Mouse (Mus musculus) hindbrain, postnatal 0 days (tissue): ENCODE results near the gene Svs5. TPM values are rescaled to one million over a fixed set of nuclear protein-coding genes. Genes with fewer than 3 reads are reported as not detected.

ENCODE experiments used
- ATAC-seq: fragments of 200-750 bp; cut with Nextera tagmentation; 2 replicates; pipeline ENCODE4 v1.8.0; 2017; ENCODE audit warnings: mild to moderate bottlenecking, moderate TSS enrichment, moderate library complexity
- DNase-seq: peaks from one replicate; pipeline ENCODE4 v3.0.0-alpha.2; 2015; ENCODE audit warnings: low spot score
- H3K27ac ChIP-seq: fragments of 300-500 bp; sonication (generic); 2 replicates; pipeline ENCODE4 v1.5.1; 2014; ENCODE audit warnings: mild to moderate bottlenecking
- H3K27me3 ChIP-seq: fragments of 300-500 bp; sonication (generic); 2 replicates; pipeline ENCODE4 v1.6.1; 2014; ENCODE audit warnings: low read length, mixed read lengths; ENCODE audit not compliant: insufficient read depth
- H3K36me3 ChIP-seq: fragments of 300-500 bp; sonication (generic); 2 replicates; pipeline ENCODE4 v1.6.1; 2014; ENCODE audit warnings: low read length, mixed read lengths; ENCODE audit not compliant: insufficient read depth
- H3K4me1 ChIP-seq: fragments of 300-500 bp; sonication (generic); 2 replicates; pipeline ENCODE4 v1.6.1; 2014; ENCODE audit warnings: antibody characterized with exemption, low read length, mixed read lengths; ENCODE audit not compliant: insufficient read depth
- H3K4me2 ChIP-seq: fragments of 300-500 bp; sonication (generic); 2 replicates; pipeline ENCODE4 v1.6.1; 2014; ENCODE audit warnings: low read depth, mild to moderate bottlenecking, low read length, moderate library complexity, mixed read lengths
- H3K4me3 ChIP-seq: fragments of 300-500 bp; sonication (generic); 2 replicates; pipeline ENCODE4 v1.5.1; 2014; ENCODE audit warnings: low read length
- H3K9ac ChIP-seq: fragments of 300-500 bp; sonication (generic); replicated peaks from 2 replicates; pipeline ENCODE4 v1.6.1; 2014; ENCODE audit warnings: mild to moderate bottlenecking, low read length, moderate library complexity, mixed read lengths
- H3K9me3 ChIP-seq: fragments of 300-500 bp; sonication (generic); 2 replicates; pipeline ENCODE4 v1.6.1; 2016; ENCODE audit warnings: low read length, mixed read lengths
- CTCF ChIP-seq: IDR thresholded peaks from 2 replicates; pipeline ENCODE4 v1.5.1; 2016; ENCODE audit warnings: antibody characterized with exemption, control low read depth, low read depth
- WGBS: fragments of 180-500 bp; shearing (Covaris S2); extraction: QIAGEN DNeasy Blood & Tissue Kit; methylation state at CpG from one replicate; pipeline ENCODE4 v1.1.7; 2014; 5-methylcytosine and 5-hydroxymethylcytosine counted together
- microRNA-seq, 2 experiments: library from miRNA; unstranded; fragments of <30 nt; microRNA quantifications; one replicate each; pipeline ENCODE4; 2016
- polyA plus RNA-seq: library from polyadenylated mRNA; unstranded; fragments of >200 nt; fragmentation: Nextera tagmentation; extraction: Ambion mirVana; gene quantifications from 2 replicates; pipeline ENCODE4 v1.2.1, GENCODE M21; 2015
- total RNA-seq: library from RNA; depleted of rRNA; stranded (reverse); fragments of >200 nt; gene quantifications from 2 replicates; pipeline ENCODE4 v1.2.3, GENCODE M21; 2014; rRNA removed

The Svs5 gene
- total and polyA plus RNA-seq, 2 experiments from 2014 or later: not detected

DNA sequence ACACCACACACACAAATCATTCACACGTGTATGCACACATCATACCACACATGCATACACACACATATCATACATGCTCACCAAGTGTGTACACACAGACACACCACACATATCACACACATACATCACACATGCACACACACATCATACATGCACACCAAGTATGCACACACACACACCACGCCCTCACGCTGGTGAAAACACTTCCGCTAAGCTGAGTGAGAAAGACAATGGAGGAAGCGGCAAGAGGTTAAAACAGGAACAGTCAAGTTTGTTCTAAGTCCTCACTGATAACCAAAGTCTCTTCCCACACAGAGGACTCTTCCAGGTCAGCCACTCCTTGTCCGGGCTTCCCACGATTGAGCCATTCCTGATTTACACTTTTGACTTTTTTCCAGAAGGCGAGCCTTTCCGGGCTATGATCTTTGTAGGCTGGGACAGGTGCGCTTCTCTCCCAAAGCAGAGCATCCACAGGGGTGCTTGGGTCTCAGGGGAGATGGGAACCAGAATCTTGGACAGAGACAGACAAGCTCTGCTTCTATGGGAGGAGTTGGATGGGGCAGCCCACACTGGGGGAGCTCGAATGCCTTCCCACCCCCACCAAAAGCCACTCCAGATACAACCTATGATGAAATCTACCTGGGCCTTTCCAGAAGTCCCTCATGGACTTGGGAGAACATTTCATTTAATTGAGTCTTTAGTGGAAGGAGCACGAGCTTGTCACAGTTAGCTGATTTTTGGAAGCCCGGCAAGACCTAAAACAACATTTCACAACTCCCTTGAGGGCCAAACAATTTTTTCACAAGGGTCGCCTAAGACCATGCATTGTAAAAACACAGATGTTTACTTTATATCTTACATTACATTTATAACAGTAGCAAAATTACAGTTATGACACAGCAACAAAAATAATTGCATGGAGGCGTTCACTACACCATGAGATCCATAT, 45.2 kb downstream of the Svs5 start:
- 92% methylated on average over 15 of the region's 15 CpGs for WGBS
- DNase-seq: no peak
- no peak for ATAC-seq
- Histone ChIP-seq H3K4me3 (no peak overlapping the region), H3K4me2 (no peak overlapping the region), H3K27ac (no peak overlapping the region), H3K27me3 (no peaks in the 10 kb centered on the region), H3K9ac (no peak overlapping the region), H3K36me3 (no peaks in the 10 kb centered on the region), H3K9me3 (no peaks in the 10 kb centered on the region), H3K4me1 (no peaks in the 10 kb centered on the region)
- TF ChIP-seq CTCF: no peak

DNA sequence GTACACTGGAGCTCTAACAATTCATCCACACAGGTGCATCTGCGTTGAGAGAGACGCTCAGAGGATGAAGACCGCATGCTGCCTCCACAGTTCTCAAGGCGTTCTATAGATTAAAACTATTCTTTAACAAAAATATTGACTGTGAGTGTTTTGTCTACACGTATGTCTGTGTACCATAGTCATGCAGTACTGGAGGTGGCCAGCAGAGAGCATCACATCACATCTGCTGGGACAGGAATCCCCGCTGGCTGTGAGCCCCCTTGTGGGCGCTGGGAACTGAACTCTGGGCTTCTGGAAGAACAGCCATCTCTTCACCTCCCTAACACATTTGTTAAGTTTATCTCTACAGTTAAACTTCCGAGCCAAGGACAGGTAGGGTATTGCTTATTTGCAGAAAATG, 49.2 kb downstream of the Svs5 start:
- WGBS: 77% methylated on average over 8 of the region's 8 CpGs
- no peak for DNase-seq
- ATAC-seq: no peak

DNA sequence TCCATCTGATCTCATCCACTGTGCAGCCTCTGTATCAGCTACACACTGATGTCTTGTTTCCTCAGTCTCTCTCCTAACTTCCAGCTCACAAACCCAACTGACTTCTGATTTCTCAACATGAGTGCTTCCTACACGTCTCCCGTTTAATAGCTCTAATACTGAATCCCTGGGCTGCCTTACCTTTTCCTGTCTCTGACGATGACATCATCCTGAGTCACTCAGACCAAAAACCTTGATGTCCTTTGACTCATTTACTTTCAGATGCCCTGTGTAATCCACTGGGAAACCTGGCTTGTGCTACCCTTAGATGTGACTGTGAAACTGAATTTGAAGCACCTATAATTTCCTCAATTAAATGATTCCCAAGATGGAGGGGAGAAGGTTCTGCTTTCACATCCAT, 50.4 kb downstream of the Svs5 start:
- peaks cover 6% of the 10 kb centered on the region for H3K4me1 ChIP-seq
- peaks cover 6% of the 10 kb centered on the region; the same call in 1 of the 2 replicates for H3K27me3 ChIP-seq
- H3K36me3 ChIP-seq: no peaks in the 10 kb centered on the region
- TF ChIP-seq CTCF: no peak
- ATAC-seq (no peak), DNase-seq (no peak)
- H3K27ac ChIP-seq: no peak overlapping the region
- no peak overlapping the region for H3K4me3 ChIP-seq
- 84% methylated on average over 3 of the region's 3 CpGs for WGBS
- no peaks in the 10 kb centered on the region for H3K9me3 ChIP-seq
- H3K9ac ChIP-seq: no peak overlapping the region
- no peak overlapping the region for H3K4me2 ChIP-seq

More for the DNA sequence above, 49.2 kb downstream of the Svs5 start:
- Histone ChIP-seq H3K4me2 (no peak overlapping the region), H3K27ac (no peak overlapping the region), H3K4me3 (no peak overlapping the region), H3K27me3 (no peaks in the 10 kb centered on the region), H3K36me3 (no peaks in the 10 kb centered on the region), H3K9me3 (no peaks in the 10 kb centered on the region), H3K9ac (no peak overlapping the region), H3K4me1 (peaks cover 6% of the 10 kb centered on the region)
- TF ChIP-seq CTCF: peak; percentile 21; the same call in 1 of the 2 replicates

Small RNA genes within 50 kb of the gene (microRNA-seq; reads per million reads assigned to microRNA genes)
- 0 reads per million in 2 experiments for gene Mir7678

Other genes starting within 250 kb of the Svs5 start
- 12.7 and 15.8 TPM in 2 replicates for gene Kcns1, start 161.6 kb upstream of the Svs5 start, total RNA-seq
- gene Kcns1, start 161.6 kb upstream of the Svs5 start, polyA plus RNA-seq: 3.0 and 3.3 TPM in 2 replicates
- gene Wfdc5, start 150.0 kb upstream of the Svs5 start, total RNA-seq: not detected in 2 replicates
- gene Wfdc5, start 150.0 kb upstream of the Svs5 start, polyA plus RNA-seq: not detected in 2 replicates
- gene Wfdc12, start 142.1 kb upstream of the Svs5 start, total RNA-seq: not detected in 2 replicates
- gene Wfdc12, start 142.1 kb upstream of the Svs5 start, polyA plus RNA-seq: not detected in 2 replicates
- gene Wfdc15a, start 132.6 kb upstream of the Svs5 start, total RNA-seq: not detected in 2 replicates
- gene Wfdc15a, start 132.6 kb upstream of the Svs5 start, polyA plus RNA-seq: not detected in 2 replicates
- not detected in 2 replicates for gene Wfdc15b, start 111.1 kb upstream of the Svs5 start, total RNA-seq
- not detected in 2 replicates for gene Wfdc15b, start 111.1 kb upstream of the Svs5 start, polyA plus RNA-seq
- gene Svs2, start 94.3 kb upstream of the Svs5 start, total RNA-seq: not detected in 2 replicates
- gene Svs2, start 94.3 kb upstream of the Svs5 start, polyA plus RNA-seq: not detected in 2 replicates
- gene Svs3b, start 76.1 kb upstream of the Svs5 start, total RNA-seq: not detected in 2 replicates
- not detected in 2 replicates for gene Svs3b, start 76.1 kb upstream of the Svs5 start, polyA plus RNA-seq
- gene Svs4, start 54.3 kb upstream of the Svs5 start, total RNA-seq: not detected in 2 replicates
- gene Svs4, start 54.3 kb upstream of the Svs5 start, polyA plus RNA-seq: not detected in 2 replicates
- not detected in 2 replicates for gene Svs3a, start 43.5 kb upstream of the Svs5 start, total RNA-seq
- gene Svs3a, start 43.5 kb upstream of the Svs5 start, polyA plus RNA-seq: not detected in 2 replicates
- not detected in 2 replicates for gene Svs6, start 16.0 kb upstream of the Svs5 start, total RNA-seq
- gene Svs6, start 16.0 kb upstream of the Svs5 start, polyA plus RNA-seq: not detected in 2 replicates
- 4.3 TPM in 1 of 2 replicates, not detected in the other for gene Slpi, start 56.4 kb downstream of the Svs5 start, total RNA-seq
- 0.40 and 0.82 TPM in 2 replicates for gene Slpi, start 56.4 kb downstream of the Svs5 start, polyA plus RNA-seq
- gene Rbpjl, start 70.4 kb downstream of the Svs5 start, total RNA-seq: 0.22 TPM in 1 of 2 replicates, not detected in the other
- 0.14 and 0.21 TPM in 2 replicates for gene Rbpjl, start 70.4 kb downstream of the Svs5 start, polyA plus RNA-seq
- 4.9 and 8.2 TPM in 2 replicates for gene Matn4, start 72.4 kb downstream of the Svs5 start, total RNA-seq
- gene Matn4, start 72.4 kb downstream of the Svs5 start, polyA plus RNA-seq: 4.7 and 5.0 TPM in 2 replicates
- 31.1 and 34.1 TPM in 2 replicates for gene Sdc4, start 111.1 kb downstream of the Svs5 start, total RNA-seq
- gene Sdc4, start 111.1 kb downstream of the Svs5 start, polyA plus RNA-seq: 36.7 and 39.5 TPM in 2 replicates
- gene Sys1, start 124.2 kb downstream of the Svs5 start, total RNA-seq: 165 and 315 TPM in 2 replicates
- gene Sys1, start 124.2 kb downstream of the Svs5 start, polyA plus RNA-seq: 108 and 113 TPM in 2 replicates
- 34.4 and 36.9 TPM in 2 replicates for gene Gm20458, start 128.2 kb downstream of the Svs5 start, total RNA-seq
- 9.6 and 10.8 TPM in 2 replicates for gene Gm20458, start 128.2 kb downstream of the Svs5 start, polyA plus RNA-seq
- not detected in 2 replicates for gene Trp53tg5, start 141.0 kb downstream of the Svs5 start, total RNA-seq
- gene Trp53tg5, start 141.0 kb downstream of the Svs5 start, polyA plus RNA-seq: not detected in 2 replicates
- 29.5 and 30.9 TPM in 2 replicates for gene Dbndd2, start 153.4 kb downstream of the Svs5 start, total RNA-seq
- 37.2 and 38.0 TPM in 2 replicates for gene Dbndd2, start 153.4 kb downstream of the Svs5 start, polyA plus RNA-seq
- 118 and 134 TPM in 2 replicates for gene Pigt, start 164.8 kb downstream of the Svs5 start, total RNA-seq
- 102 and 116 TPM in 2 replicates for gene Pigt, start 164.8 kb downstream of the Svs5 start, polyA plus RNA-seq
- 1.5 and 2.7 TPM in 2 replicates for gene Wfdc2, start 229.7 kb downstream of the Svs5 start, total RNA-seq
- gene Wfdc2, start 229.7 kb downstream of the Svs5 start, polyA plus RNA-seq: 3.1 and 4.5 TPM in 2 replicates
- not detected in 2 replicates for gene Spint3, start 240.7 kb downstream of the Svs5 start, total RNA-seq
- gene Spint3, start 240.7 kb downstream of the Svs5 start, polyA plus RNA-seq: not detected in 2 replicates